ENCODE assay signal across 30 mouse cellular contexts in genomic region chr11:120026941-120027340, GRCm38 (mm10). TPM values are rescaled to one million over a fixed set of nuclear protein-coding genes. Genes with fewer than 3 reads are reported as not detected.
DNase-seq lines count a peak whose midpoint lies in the region; ATAC-seq and TF ChIP-seq lines count a peak whose summit lies in the region.
"Had no signal": no experiment of that assay in that cellular context is flagged by ENCODE, and none has a peak within 500 bp of the region (broad histone marks: within the 10 kb centered on the region; RNA-seq: fewer than 3 reads in every experiment).

No protein-coding gene starts in this region.

- TF ChIP-seq CTCF in left cerebral cortex, adult 2 months (IDR thresholded peaks at IDR 0.05): no peak

- H3K27me3 ChIP-seq in forebrain, embryonic 10.5 days (ENCODE audit: poor library complexity, severe bottlenecking): no peaks in the 10 kb centered on the region
- no peaks in the 10 kb centered on the region for H3K27me3 ChIP-seq in forebrain, embryonic 16.5 days (replicated peaks; ENCODE audit: control insufficient read depth, insufficient read depth, low read length)
- no peaks in the 10 kb centered on the region for H3K27me3 ChIP-seq in kidney, embryonic 16.5 days (ENCODE audit: insufficient read depth, low read length)
- H3K27me3 ChIP-seq: embryonic facial prominence, embryonic 13.5 days; forebrain, embryonic 13.5 days; heart, embryonic 12.5 days; heart, embryonic 15.5 days; hindbrain, embryonic 13.5 days; Patski had no signal

- H3K27ac ChIP-seq in forebrain, embryonic 10.5 days: 0 out of 2 replicates have a peak overlapping the region, but pooled peaks have one; percentile 30
- H3K27ac ChIP-seq in forebrain, embryonic 16.5 days (ENCODE audit: low read length): no peak overlapping the region
- H3K27ac ChIP-seq in kidney, embryonic 16.5 days (ENCODE audit: low read length): no peak overlapping the region
- H3K27ac ChIP-seq in left cerebral cortex, adult 2 months: peak overlapping the region; percentile 15; the same call in 1 of the 2 replicates
- H3K27ac ChIP-seq: embryonic facial prominence, embryonic 10.5 days; embryonic facial prominence, embryonic 13.5 days; forebrain, embryonic 13.5 days; heart, embryonic 15.5 days; hindbrain, embryonic 10.5 days; hindbrain, embryonic 13.5 days had no signal

- intact Hi-C loops in left cerebral cortex, adult 2 months (cut with DNase I): no loop called here
- intact Hi-C loops in left cerebral cortex, postnatal 10 days (cut with DNase I): no loop called here

- ATAC-seq in forebrain, embryonic 16.5 days: no peak
- no peak for ATAC-seq in kidney, embryonic 16.5 days (ENCODE audit: low FRiP score, low TSS enrichment)
- ATAC-seq: forebrain, embryonic 13.5 days; forebrain, postnatal 0 days; hindbrain, embryonic 16.5 days; Patski had no signal

- no peak overlapping the region for H3K4me2 ChIP-seq in forebrain, embryonic 16.5 days (ENCODE audit: low read length)
- no peak overlapping the region for H3K4me2 ChIP-seq in kidney, embryonic 16.5 days (replicated peaks; ENCODE audit: low read depth, low read length)
- H3K4me2 ChIP-seq: embryonic facial prominence, embryonic 13.5 days; forebrain, embryonic 13.5 days; heart, embryonic 12.5 days; heart, embryonic 15.5 days; hindbrain, embryonic 13.5 days had no signal

- DNase-seq in forebrain, embryonic 10.5 days (ENCODE audit: extremely low spot score, low spot score): no peak
- DNase-seq in kidney, adult 8-10 months: peak; percentile 33 to 40
- DNase-seq in left cerebral cortex, adult 2 months (ENCODE audit: extremely low spot score in 1 of 2, low spot score in 2 of 2): no peak
- DNase-seq in left cerebral cortex, postnatal 10 days (ENCODE audit: extremely low spot score in 1 of 2, low spot score in 2 of 2): no peak
- DNase-seq in right cerebral cortex, postnatal 25 days: no peak
- DNase-seq: adrenal gland, postnatal 10 days; adrenal gland, postnatal 36 days; B cell, adult 2 months; cerebellum, adult 18-20 months; cerebellum, adult 9-10 months; cerebellum, postnatal 36 days; embryo, embryonic 11 days; forebrain, postnatal 0 days; gastrocnemius, postnatal 25 days; heart, adult 18-20 months; heart, postnatal 10 days; heart, postnatal 36 days had no signal

- no peak overlapping the region for H3K9ac ChIP-seq in forebrain, embryonic 16.5 days (replicated peaks; ENCODE audit: low read depth, low read length)
- H3K9ac ChIP-seq in kidney, embryonic 16.5 days (replicated peaks; ENCODE audit: low read length): no peak overlapping the region
- H3K9ac ChIP-seq: embryonic facial prominence, embryonic 13.5 days; forebrain, embryonic 13.5 days; forebrain, postnatal 0 days; heart, embryonic 12.5 days; heart, embryonic 15.5 days; hindbrain, embryonic 13.5 days had no signal

- no peaks in the 10 kb centered on the region for H3K9me3 ChIP-seq in forebrain, embryonic 10.5 days
- no peaks in the 10 kb centered on the region for H3K9me3 ChIP-seq in forebrain, embryonic 16.5 days (ENCODE audit: control insufficient read depth, low read length)
- no peaks in the 10 kb centered on the region for H3K9me3 ChIP-seq in kidney, embryonic 16.5 days (ENCODE audit: low read length)
- H3K9me3 ChIP-seq: embryonic facial prominence, embryonic 10.5 days; embryonic facial prominence, embryonic 13.5 days; forebrain, embryonic 13.5 days; G1E; heart, embryonic 12.5 days; heart, embryonic 15.5 days; hindbrain, embryonic 10.5 days; hindbrain, embryonic 13.5 days had no signal

- H3K36me3 ChIP-seq in forebrain, embryonic 10.5 days (replicated peaks): no peaks in the 10 kb centered on the region
- no peaks in the 10 kb centered on the region for H3K36me3 ChIP-seq in forebrain, embryonic 16.5 days (ENCODE audit: control insufficient read depth, insufficient read depth)
- H3K36me3 ChIP-seq in kidney, embryonic 16.5 days (ENCODE audit: insufficient read depth, low read length): no peaks in the 10 kb centered on the region
- H3K36me3 ChIP-seq: embryonic facial prominence, embryonic 10.5 days; embryonic facial prominence, embryonic 13.5 days; G1E; heart, embryonic 12.5 days; heart, embryonic 15.5 days; hindbrain, embryonic 10.5 days; hindbrain, embryonic 13.5 days had no signal

- H3K4me3 ChIP-seq in forebrain, embryonic 10.5 days: no peak overlapping the region
- no peak overlapping the region for H3K4me3 ChIP-seq in forebrain, embryonic 16.5 days (replicated peaks; ENCODE audit: low read length)
- H3K4me3 ChIP-seq in kidney, embryonic 16.5 days (ENCODE audit: low read length): no peak overlapping the region
- H3K4me3 ChIP-seq in left cerebral cortex, adult 2 months: no peak overlapping the region
- H3K4me3 ChIP-seq: embryonic facial prominence, embryonic 10.5 days; embryonic facial prominence, embryonic 13.5 days; erythroblast, embryonic 14.5 days; forebrain, embryonic 13.5 days; heart, embryonic 12.5 days; heart, embryonic 15.5 days; hindbrain, embryonic 10.5 days; hindbrain, embryonic 13.5 days had no signal

- 83% methylated on average over 3 of the region's 3 CpGs for WGBS in forebrain, embryonic 10.5 days
- 83% methylated on average over 3 of the region's 3 CpGs for WGBS in forebrain, embryonic 16.5 days
- 71% methylated on average over 3 of the region's 3 CpGs for WGBS in kidney, embryonic 16.5 days

- H3K4me1 ChIP-seq in forebrain, embryonic 10.5 days: peaks cover 54% of the 10 kb centered on the region
- peaks cover 10% of the 10 kb centered on the region for H3K4me1 ChIP-seq in forebrain, embryonic 16.5 days (replicated peaks; ENCODE audit: control insufficient read depth, insufficient read depth, low read length)
- H3K4me1 ChIP-seq in kidney, embryonic 16.5 days (ENCODE audit: insufficient read depth, low read length): 0 out of 2 replicates have a peak, but pooled peaks cover 8% of the 10 kb centered on the region

RNA-seq across cellular contexts. Expression of gene Aatk, which starts 20.0 kb away (rescaled TPM):
- 1.5 and 1.8 TPM in 2 replicates for polyA plus RNA-seq in forebrain, embryonic 10.5 days (2016; fragmentation: Nextera tagmentation; extraction: Ambion mirVana)
- polyA plus RNA-seq in forebrain, embryonic 16.5 days (2015; fragmentation: Nextera tagmentation; extraction: Ambion mirVana): 21.6 and 28.1 TPM in 2 replicates
- polyA plus RNA-seq in kidney, embryonic 16.5 days (2015; fragmentation: Nextera tagmentation; extraction: Ambion mirVana): 1.7 and 2.0 TPM in 2 replicates
- total RNA-seq in left cerebral cortex, adult 2 months (2021): 100 to 1,000 TPM; 193 to 203 TPM
- total RNA-seq in left cerebral cortex, postnatal 10 days (2021): 100 to 1,000 TPM; 136 to 153 TPM
- polyA plus RNA-seq: G1E had no signal

RNA-seq across cellular contexts. Expression of gene Cep131, which starts 59.7 kb away (rescaled TPM):
- polyA plus RNA-seq in forebrain, embryonic 10.5 days (2016; fragmentation: Nextera tagmentation; extraction: Ambion mirVana): 41.4 and 42.5 TPM in 2 replicates
- 32.9 and 33.8 TPM in 2 replicates for polyA plus RNA-seq in forebrain, embryonic 16.5 days (2015; fragmentation: Nextera tagmentation; extraction: Ambion mirVana)
- 26.6 and 27.9 TPM in 2 replicates for polyA plus RNA-seq in kidney, embryonic 16.5 days (2015; fragmentation: Nextera tagmentation; extraction: Ambion mirVana)
- total RNA-seq in left cerebral cortex, adult 2 months (2021): 10 to 100 TPM; 33.8 to 37.1 TPM
- total RNA-seq in left cerebral cortex, postnatal 10 days (2021): 10 to 100 TPM; 37.1 to 38.2 TPM

Comparison
In these comparisons a context has a peak if more than half of its experiments do, and no peak if none do; other contexts are left out.
1. H3K27ac ChIP-seq: peak in forebrain, embryonic 10.5 days (single experiment) and left cerebral cortex, adult 2 months (single experiment); none in forebrain, embryonic 16.5 days (single experiment) and kidney, embryonic 16.5 days (single experiment).
2. DNase-seq: peak in kidney, adult 8-10 months (2 of 2); none in forebrain, embryonic 10.5 days (single experiment), left cerebral cortex, adult 2 months (0 of 2), left cerebral cortex, postnatal 10 days (0 of 2) and right cerebral cortex, postnatal 25 days (single experiment).